Mouse (Mus musculus): ENCODE data around the gene Sos1. TPM values are rescaled to one million over a fixed set of nuclear protein-coding genes. Genes with fewer than 3 reads are reported as not detected.
"Not testable (repeated sequence)": the region's sequence is repeated elsewhere in the genome, so short reads cannot be mapped to it uniquely, and the experiment has no call there.

Gene Sos1
- polyA plus RNA-seq, 1 experiment from 2014 or later, result 2.6 TPM

GRCm38 (mm10) chr17:80471056-80471802 is 9.0 kb downstream of the Sos1 start:
- WGBS, result 42% methylated on average over 8 of the region's 8 CpGs
- DNase-seq (ENCODE audit: low spot score), result no peak

GRCm38 (mm10) chr17:80468417-80468894 is 11.8 kb downstream of the Sos1 start:
- not testable (repeated sequence) for H3K27me3 ChIP-seq (replicated peaks; ENCODE audit: insufficient read depth, low read length); H3K4me3 ChIP-seq (ENCODE audit: low read depth, low read length); H3K9me3 ChIP-seq (ENCODE audit: low read length); H3K9ac ChIP-seq (replicated peaks; ENCODE audit: low read depth); H3K4me1 ChIP-seq (ENCODE audit: insufficient read depth, low read depth, low read length); H3K4me2 ChIP-seq (replicated peaks; ENCODE audit: low read depth, low read length); H3K36me3 ChIP-seq (ENCODE audit: insufficient read depth, low read length); H3K27ac ChIP-seq (ENCODE audit: low read length)
- DNase-seq (ENCODE audit: low spot score), result peak; percentile 52
- ATAC-seq, result peak; percentile 62
- WGBS, result 43% methylated on average over 3 of the region's 3 CpGs

More at GRCm38 (mm10) chr17:80471056-80471802, 9.0 kb downstream of the Sos1 start:
- ATAC-seq, result no peak
- H3K4me2 ChIP-seq (replicated peaks; ENCODE audit: low read depth, low read length), result no peak overlapping the region
- H3K9me3 ChIP-seq (ENCODE audit: low read length), result no peaks in the 10 kb centered on the region
- no peak for TF ChIP-seq CTCF (IDR thresholded peaks at IDR 0.05)
- no peak for TF ChIP-seq EP300 (IDR thresholded peaks at IDR 0.05)
- no peaks in the 10 kb centered on the region for H3K27me3 ChIP-seq (replicated peaks; ENCODE audit: insufficient read depth, low read length)
- 0 out of 2 replicates have a peak overlapping the region, but pooled peaks have one; percentile 15 for H3K27ac ChIP-seq (ENCODE audit: low read length)
- no peak overlapping the region for H3K4me3 ChIP-seq (ENCODE audit: low read depth, low read length)
- no peaks in the 10 kb centered on the region for H3K36me3 ChIP-seq (ENCODE audit: insufficient read depth, low read length)
- H3K9ac ChIP-seq (replicated peaks; ENCODE audit: low read depth), result no peak overlapping the region
- H3K4me1 ChIP-seq (ENCODE audit: insufficient read depth, low read depth, low read length), result no peaks in the 10 kb centered on the region

GRCm38 (mm10) chr17:80460258-80460657 is 20.0 kb downstream of the Sos1 start:
- Histone ChIP-seq H3K4me2 (replicated peaks; ENCODE audit: low read depth, low read length) (no peak overlapping the region), H3K27me3 (replicated peaks; ENCODE audit: insufficient read depth, low read length) (no peaks in the 10 kb centered on the region), H3K4me3 (ENCODE audit: low read depth, low read length) (no peak overlapping the region), H3K9ac (replicated peaks; ENCODE audit: low read depth) (no peak overlapping the region), H3K36me3 (ENCODE audit: insufficient read depth, low read length) (no peaks in the 10 kb centered on the region), H3K9me3 (ENCODE audit: low read length) (no peaks in the 10 kb centered on the region), H3K27ac (ENCODE audit: low read length) (no peak overlapping the region), H3K4me1 (ENCODE audit: insufficient read depth, low read depth, low read length) (no peaks in the 10 kb centered on the region)
- TF ChIP-seq CTCF (IDR thresholded peaks at IDR 0.05), result no peak
- TF ChIP-seq EP300 (IDR thresholded peaks at IDR 0.05), result no peak
- ATAC-seq (no peak), DNase-seq (ENCODE audit: low spot score) (no peak)
- 36% methylated on average over 5 of the region's 5 CpGs for WGBS

GRCm38 (mm10) chr17:80455648-80456047 is 24.6 kb downstream of the Sos1 start:
- H3K4me1 ChIP-seq (ENCODE audit: insufficient read depth, low read depth, low read length), result no peaks in the 10 kb centered on the region
- no peak for TF ChIP-seq EP300 (IDR thresholded peaks at IDR 0.05)
- peak; percentile 78 for TF ChIP-seq CTCF (IDR thresholded peaks at IDR 0.05)
- H3K27me3 ChIP-seq (replicated peaks; ENCODE audit: insufficient read depth, low read length), result no peaks in the 10 kb centered on the region
- no peak overlapping the region for H3K9ac ChIP-seq (replicated peaks; ENCODE audit: low read depth)
- H3K4me2 ChIP-seq (replicated peaks; ENCODE audit: low read depth, low read length), result no peak overlapping the region
- H3K27ac ChIP-seq (ENCODE audit: low read length), result no peak overlapping the region
- H3K4me3 ChIP-seq (ENCODE audit: low read depth, low read length), result no peak overlapping the region
- ATAC-seq (no peak), DNase-seq (ENCODE audit: low spot score) (peak; percentile 81)
- 25% methylated on average over 2 of the region's 2 CpGs for WGBS
- no peaks in the 10 kb centered on the region for H3K36me3 ChIP-seq (ENCODE audit: insufficient read depth, low read length)
- H3K9me3 ChIP-seq (ENCODE audit: low read length), result no peaks in the 10 kb centered on the region

- Histone ChIP-seq H3K4me2 (replicated peaks; ENCODE audit: low read depth, low read length) (no peak overlapping the region), H3K27me3 (replicated peaks; ENCODE audit: insufficient read depth, low read length) (no peaks in the 10 kb centered on the region), H3K4me3 (ENCODE audit: low read depth, low read length) (no peak overlapping the region), H3K27ac (ENCODE audit: low read length) (no peak overlapping the region), H3K9ac (replicated peaks; ENCODE audit: low read depth) (no peak overlapping the region), H3K36me3 (ENCODE audit: insufficient read depth, low read length) (0 out of 2 replicates have a peak, but pooled peaks cover 11% of the 10 kb centered on the region), H3K4me1 (ENCODE audit: insufficient read depth, low read depth, low read length) (no peaks in the 10 kb centered on the region), H3K9me3 (ENCODE audit: low read length) (no peaks in the 10 kb centered on the region)
- DNase-seq (ENCODE audit: low spot score) (no peak), ATAC-seq (no peak)
- 77% methylated on average over 3 of the region's 3 CpGs for WGBS
- TF ChIP-seq CTCF (IDR thresholded peaks at IDR 0.05) (no peak), EP300 (IDR thresholded peaks at IDR 0.05) (no peak)
Observed at GRCm38 (mm10) chr17:80450426-80451030, 29.7 kb downstream of the Sos1 start.

GRCm38 (mm10) chr17:80446470-80446869 is 33.8 kb downstream of the Sos1 start:
- no peaks in the 10 kb centered on the region for H3K27me3 ChIP-seq (replicated peaks; ENCODE audit: insufficient read depth, low read length)
- no peaks in the 10 kb centered on the region for H3K9me3 ChIP-seq (ENCODE audit: low read length)
- WGBS, result 86% methylated on average over 5 of the region's 5 CpGs
- 0 out of 2 replicates have a peak, but pooled peaks cover 11% of the 10 kb centered on the region for H3K36me3 ChIP-seq (ENCODE audit: insufficient read depth, low read length)
- H3K4me2 ChIP-seq (replicated peaks; ENCODE audit: low read depth, low read length), result no peak overlapping the region
- no peak for DNase-seq (ENCODE audit: low spot score)
- TF ChIP-seq EP300 (IDR thresholded peaks at IDR 0.05) (no peak), CTCF (IDR thresholded peaks at IDR 0.05) (no peak)
- no peak overlapping the region for H3K27ac ChIP-seq (ENCODE audit: low read length)
- no peak overlapping the region for H3K4me3 ChIP-seq (ENCODE audit: low read depth, low read length)
- no peak overlapping the region for H3K9ac ChIP-seq (replicated peaks; ENCODE audit: low read depth)
- no peaks in the 10 kb centered on the region for H3K4me1 ChIP-seq (ENCODE audit: insufficient read depth, low read depth, low read length)
- no peak for ATAC-seq

All from lung, postnatal 0 days (tissue).